Mouse (Mus musculus) forebrain, embryonic 15.5 days (tissue): ENCODE measurements at regions not wholly inside any gene's neighbourhood (a gene's known extent, or its start where the extent isn't known, plus 50 kb on each side); places are given as distances from the start of the nearest gene placed in this dataset.

Source experiments
- ATAC-seq: fragments of 200-750 bp; cut with Nextera tagmentation; replicated peaks from 2 replicates; pipeline ENCODE4 v1.8.0; 2017; ENCODE audit warnings: mild to moderate bottlenecking, moderate TSS enrichment, moderate library complexity
- H3K27ac ChIP-seq: fragments of 300-500 bp; sonication (generic); replicated peaks from 2 replicates; pipeline ENCODE4 v1.5.1; 2015; ENCODE audit warnings: mild to moderate bottlenecking, inconsistent platforms
- H3K27me3 ChIP-seq: fragments of 300-500 bp; sonication (generic); 2 replicates; pipeline ENCODE4 v1.6.1; 2015; ENCODE audit warnings: inconsistent platforms
- H3K36me3 ChIP-seq: fragments of 300-500 bp; sonication (generic); 2 replicates; pipeline ENCODE4 v1.6.1; 2015; ENCODE audit warnings: mild to moderate bottlenecking, inconsistent platforms
- H3K4me1 ChIP-seq: fragments of 300-500 bp; sonication (generic); 2 replicates; pipeline ENCODE4 v1.6.1; 2015; ENCODE audit warnings: inconsistent platforms
- H3K4me2 ChIP-seq: fragments of 300-500 bp; sonication (generic); replicated peaks from 2 replicates; pipeline ENCODE4 v1.6.1; 2015; ENCODE audit warnings: mild to moderate bottlenecking, inconsistent platforms
- H3K4me3 ChIP-seq: fragments of 300-500 bp; sonication (generic); 2 replicates; pipeline ENCODE4 v1.5.1; 2015; ENCODE audit warnings: mild to moderate bottlenecking, inconsistent platforms
- H3K9ac ChIP-seq: fragments of 300-500 bp; sonication (generic); replicated peaks from 2 replicates; pipeline ENCODE4 v1.6.1; 2015; ENCODE audit warnings: mild to moderate bottlenecking, inconsistent platforms
- H3K9me3 ChIP-seq: fragments of 300-500 bp; sonication (generic); 2 replicates; pipeline ENCODE4 v1.6.1; 2016; ENCODE audit warnings: inconsistent platforms
- WGBS: fragments of 180-500 bp; shearing (Covaris S2); methylation state at CpG from one replicate; pipeline ENCODE4 v1.1.7; 2015; ENCODE audit warnings: mixed read lengths; 5-methylcytosine and 5-hydroxymethylcytosine counted together

GRCm38 (mm10) chr3:101161421-101161940 lies 51.4 kb upstream of the Ptgfrn start:
- no peak overlapping the region for H3K27ac ChIP-seq
- H3K27me3 ChIP-seq = no peaks in the 10 kb centered on the region
- H3K4me3 ChIP-seq = no peak overlapping the region
- H3K4me1 ChIP-seq = peaks cover 26% of the 10 kb centered on the region
- no peak overlapping the region for H3K4me2 ChIP-seq
- no peak overlapping the region for H3K9ac ChIP-seq
- H3K36me3 ChIP-seq = no peaks in the 10 kb centered on the region
- WGBS = 22% methylated on average over 11 of the region's 11 CpGs
- ATAC-seq = 0 out of 2 replicates have a peak, but pooled peaks have one; percentile 20
- H3K9me3 ChIP-seq = no peaks in the 10 kb centered on the region
